Mouse (Mus musculus): ENCODE data around the gene Tbl1xr1. TPM values are rescaled to one million over a fixed set of nuclear protein-coding genes. Genes with fewer than 3 reads are reported as not detected.

Gene Tbl1xr1
- polyA plus RNA-seq, 1 experiment from 2014 or later, result 5.0 TPM

GRCm38 (mm10) chr3:22116188-22116587 is 39.7 kb downstream of the Tbl1xr1 start:
- H3K4me3 ChIP-seq (replicated peaks), result no peak overlapping the region
- H3K36me3 ChIP-seq, result 0 out of 2 replicates have a peak, but pooled peaks cover 2% of the 10 kb centered on the region
- DNase-seq (no peak), ATAC-seq (ENCODE audit: low read depth) (no peak)
- no peaks in the 10 kb centered on the region for H3K27me3 ChIP-seq
- H3K9me3 ChIP-seq (replicated peaks), result no peaks in the 10 kb centered on the region
- peaks cover 37% of the 10 kb centered on the region for H3K4me1 ChIP-seq (replicated peaks)
- no peak overlapping the region for H3K4me2 ChIP-seq
- no peak overlapping the region for H3K9ac ChIP-seq
- H3K27ac ChIP-seq, result no peak overlapping the region
- WGBS (ENCODE audit: insufficient replicate concordance), result 65% methylated on average over 1 of the region's 1 CpGs

- H3K4me1 ChIP-seq (replicated peaks), result peaks cover 54% of the 10 kb centered on the region
- no peaks in the 10 kb centered on the region for H3K36me3 ChIP-seq
- ATAC-seq (ENCODE audit: low read depth), result no peak
- no peak for DNase-seq
- H3K4me3 ChIP-seq (replicated peaks), result no peak overlapping the region
- no peak overlapping the region for H3K27ac ChIP-seq
- no peaks in the 10 kb centered on the region for H3K9me3 ChIP-seq (replicated peaks)
- 34% methylated on average over 3 of the region's 3 CpGs for WGBS (ENCODE audit: insufficient replicate concordance)
- H3K4me2 ChIP-seq, result no peak overlapping the region
- no peak overlapping the region for H3K9ac ChIP-seq
- H3K27me3 ChIP-seq, result no peaks in the 10 kb centered on the region
Observed at GRCm38 (mm10) chr3:22121741-22122140, 45.3 kb downstream of the Tbl1xr1 start.

GRCm38 (mm10) chr3:22123145-22123544 is 46.7 kb downstream of the Tbl1xr1 start:
- WGBS (ENCODE audit: insufficient replicate concordance), result 21% methylated on average over 2 of the region's 2 CpGs

GRCm38 (mm10) chr3:22126251-22126826 is 49.9 kb downstream of the Tbl1xr1 start:
- H3K9me3 ChIP-seq (replicated peaks), result no peaks in the 10 kb centered on the region
- WGBS (ENCODE audit: insufficient replicate concordance), result 78% methylated on average over 5 of the region's 5 CpGs
- H3K4me3 ChIP-seq (replicated peaks), result no peak overlapping the region

More at GRCm38 (mm10) chr3:22123145-22123544, 46.7 kb downstream of the Tbl1xr1 start:
- no peak overlapping the region for H3K27ac ChIP-seq
- DNase-seq (no peak), ATAC-seq (ENCODE audit: low read depth) (peak; percentile 73)
- H3K27me3 ChIP-seq, result no peaks in the 10 kb centered on the region
- no peak overlapping the region for H3K4me3 ChIP-seq (replicated peaks)
- no peak overlapping the region for H3K9ac ChIP-seq
- 0 out of 2 replicates have a peak, but pooled peaks cover 2% of the 10 kb centered on the region for H3K36me3 ChIP-seq
- peaks cover 54% of the 10 kb centered on the region for H3K4me1 ChIP-seq (replicated peaks)
- no peak overlapping the region for H3K4me2 ChIP-seq
- no peaks in the 10 kb centered on the region for H3K9me3 ChIP-seq (replicated peaks)

GRCm38 (mm10) chr3:22131277-22131676 is 54.8 kb downstream of the Tbl1xr1 start:
- 0 out of 2 replicates have a peak, but pooled peaks have one; percentile 36 for ATAC-seq (ENCODE audit: low read depth)

More at GRCm38 (mm10) chr3:22126251-22126826, 49.9 kb downstream of the Tbl1xr1 start:
- no peak for ATAC-seq (ENCODE audit: low read depth)
- DNase-seq, result no peak
- H3K27ac ChIP-seq, result no peak overlapping the region
- no peaks in the 10 kb centered on the region for H3K27me3 ChIP-seq
- no peak overlapping the region for H3K4me2 ChIP-seq
- H3K4me1 ChIP-seq (replicated peaks), result peaks cover 57% of the 10 kb centered on the region
- H3K9ac ChIP-seq, result no peak overlapping the region
- H3K36me3 ChIP-seq, result 0 out of 2 replicates have a peak, but pooled peaks cover 2% of the 10 kb centered on the region

GRCm38 (mm10) chr3:22133626-22134025 is 57.2 kb downstream of the Tbl1xr1 start:
- no peaks in the 10 kb centered on the region for H3K9me3 ChIP-seq (replicated peaks)
- no peak for ATAC-seq (ENCODE audit: low read depth)
- DNase-seq, result no peak
- H3K4me3 ChIP-seq (replicated peaks), result no peak overlapping the region
- H3K27me3 ChIP-seq, result no peaks in the 10 kb centered on the region
- H3K27ac ChIP-seq, result no peak overlapping the region
- 82% methylated on average over 7 of the region's 7 CpGs for WGBS (ENCODE audit: insufficient replicate concordance)
- no peak overlapping the region for H3K4me2 ChIP-seq
- no peaks in the 10 kb centered on the region for H3K36me3 ChIP-seq
- no peak overlapping the region for H3K9ac ChIP-seq
- H3K4me1 ChIP-seq (replicated peaks), result peaks cover 36% of the 10 kb centered on the region

More at GRCm38 (mm10) chr3:22131277-22131676, 54.8 kb downstream of the Tbl1xr1 start:
- H3K9ac ChIP-seq, result no peak overlapping the region
- H3K4me2 ChIP-seq, result no peak overlapping the region
- H3K27me3 ChIP-seq, result no peaks in the 10 kb centered on the region
- 0 out of 2 replicates have a peak, but pooled peaks cover 2% of the 10 kb centered on the region for H3K36me3 ChIP-seq
- no peak overlapping the region for H3K4me3 ChIP-seq (replicated peaks)
- DNase-seq, result no peak
- H3K27ac ChIP-seq, result no peak overlapping the region
- H3K9me3 ChIP-seq (replicated peaks), result no peaks in the 10 kb centered on the region
- peaks cover 22% of the 10 kb centered on the region for H3K4me1 ChIP-seq (replicated peaks)
- 45% methylated on average over 2 of the region's 2 CpGs for WGBS (ENCODE audit: insufficient replicate concordance)

GRCm38 (mm10) chr3:22137793-22138579 is 61.5 kb downstream of the Tbl1xr1 start:
- Histone ChIP-seq H3K9ac (no peak overlapping the region), H3K27me3 (no peaks in the 10 kb centered on the region), H3K4me3 (replicated peaks) (no peak overlapping the region), H3K9me3 (replicated peaks) (no peaks in the 10 kb centered on the region), H3K27ac (no peak overlapping the region), H3K4me1 (replicated peaks) (peaks cover 47% of the 10 kb centered on the region), H3K36me3 (no peaks in the 10 kb centered on the region), H3K4me2 (no peak overlapping the region)
- peak; percentile 45; the same call in 1 of the 2 replicates for ATAC-seq (ENCODE audit: low read depth)
- no peak for DNase-seq
- WGBS (ENCODE audit: insufficient replicate concordance), result 51% methylated on average over 9 of the region's 9 CpGs

- no peak overlapping the region for H3K4me3 ChIP-seq (replicated peaks)
- H3K4me1 ChIP-seq (replicated peaks), result peaks cover 51% of the 10 kb centered on the region
- H3K27ac ChIP-seq, result no peak overlapping the region
- no peaks in the 10 kb centered on the region for H3K27me3 ChIP-seq
- H3K9ac ChIP-seq, result no peak overlapping the region
- no peaks in the 10 kb centered on the region for H3K9me3 ChIP-seq (replicated peaks)
- no peaks in the 10 kb centered on the region for H3K36me3 ChIP-seq
- H3K4me2 ChIP-seq, result no peak overlapping the region
- WGBS (ENCODE audit: insufficient replicate concordance), result 33% methylated on average over 2 of the region's 2 CpGs
- DNase-seq (no peak), ATAC-seq (ENCODE audit: low read depth) (0 out of 2 replicates have a peak, but pooled peaks have one; percentile 44)
Observed at GRCm38 (mm10) chr3:22138580-22139099, 62.2 kb downstream of the Tbl1xr1 start.

- no peak for DNase-seq
- Histone ChIP-seq H3K36me3 (no peaks in the 10 kb centered on the region), H3K4me1 (replicated peaks) (peaks cover 60% of the 10 kb centered on the region), H3K4me2 (no peak overlapping the region), H3K27me3 (no peaks in the 10 kb centered on the region), H3K9me3 (replicated peaks) (no peaks in the 10 kb centered on the region), H3K9ac (no peak overlapping the region), H3K27ac (no peak overlapping the region), H3K4me3 (replicated peaks) (no peak overlapping the region)
- WGBS (ENCODE audit: insufficient replicate concordance), result 81% methylated on average over 3 of the region's 3 CpGs
- ATAC-seq (ENCODE audit: low read depth), result no peak
Observed at GRCm38 (mm10) chr3:22140111-22140658, 63.7 kb downstream of the Tbl1xr1 start.

GRCm38 (mm10) chr3:22141984-22142719 is 65.7 kb downstream of the Tbl1xr1 start:
- Histone ChIP-seq H3K27me3 (no peaks in the 10 kb centered on the region), H3K9ac (no peak overlapping the region), H3K4me1 (replicated peaks) (peaks cover 63% of the 10 kb centered on the region), H3K9me3 (replicated peaks) (no peaks in the 10 kb centered on the region), H3K4me2 (no peak overlapping the region), H3K27ac (no peak overlapping the region; the same call in 1 of the 2 replicates), H3K4me3 (replicated peaks) (no peak overlapping the region), H3K36me3 (no peaks in the 10 kb centered on the region)
- 40% methylated on average over 6 of the region's 6 CpGs for WGBS (ENCODE audit: insufficient replicate concordance)
- DNase-seq (no peak), ATAC-seq (ENCODE audit: low read depth) (no peak)

All from liver, embryonic 13.5 days (tissue).